Mouse (Mus musculus) CH12.LX (cell line): ENCODE results near the gene Cep112. TPM values are rescaled to one million over a fixed set of nuclear protein-coding genes. Genes with fewer than 3 reads are reported as not detected.

ENCODE experiments used
- DNase-seq: peaks from one replicate; pipeline ENCODE4 v3.0.0-alpha.2; 2013; ENCODE audit errors: extremely low read depth
- H3K27ac ChIP-seq: 2 replicates; pipeline ENCODE4 v1.5.1; 2012; ENCODE audit warnings: low read depth, mild to moderate bottlenecking, control low read depth, moderate library complexity; ENCODE audit not compliant: insufficient read depth
- H3K27me3 ChIP-seq: replicated peaks from 2 replicates; pipeline ENCODE3; 2012; ENCODE audit warnings: inconsistent platforms
- H3K36me3 ChIP-seq, 2 experiments: replicated peaks in 1 of 2; 2 replicates each; pipeline versions ENCODE3 to v1.6.1; 2012; ENCODE audit warnings: inconsistent platforms in 1 of 2, low read length in 1 of 2, mild to moderate bottlenecking in 1 of 2, mixed read lengths in 1 of 2, moderate library complexity in 1 of 2; ENCODE audit not compliant: control insufficient read depth in 1 of 2, insufficient read depth in 1 of 2
- H3K4me1 ChIP-seq, 2 experiments: 2 replicates each; pipeline ENCODE4 v1.6.1; 2012; ENCODE audit warnings: inconsistent platforms in 1 of 2, moderate library complexity in 1 of 2; ENCODE audit not compliant: insufficient read depth in 2 of 2, control insufficient read depth in 1 of 2
- H3K4me2 ChIP-seq: 2 replicates; pipeline ENCODE4 v1.6.1; 2012; ENCODE audit warnings: low read depth, mild to moderate bottlenecking, control low read depth; ENCODE audit not compliant: poor library complexity, insufficient read depth, severe bottlenecking
- H3K4me3 ChIP-seq, 3 experiments: fragments of 150-350 bp in 1 of 3; sonication (generic) in 1 of 3; replicated peaks in 1 of 3; 2 replicates each; pipeline versions ENCODE3 to v1.5.1; 2011 to 2012; ENCODE audit warnings: low read depth in 2 of 3, low read length in 2 of 3, mild to moderate bottlenecking in 2 of 3, moderate library complexity in 2 of 3, control low read depth in 1 of 3, improper control_type of control experiment in 1 of 3, inconsistent platforms in 1 of 3, mixed read lengths in 1 of 3; ENCODE audit not compliant: poor library complexity in 1 of 3
- H3K79me2 ChIP-seq: replicated peaks from 2 replicates; pipeline ENCODE4 v1.6.1; 2012; ENCODE audit warnings: mild to moderate bottlenecking, moderate library complexity; ENCODE audit not compliant: control insufficient read depth, poor library complexity, insufficient read depth, severe bottlenecking; ENCODE audit errors: extremely low read depth
- H3K9ac ChIP-seq: 2 replicates; pipeline ENCODE4 v1.6.1; 2012; ENCODE audit warnings: low read depth, mild to moderate bottlenecking, control low read depth, moderate library complexity; ENCODE audit not compliant: insufficient read depth
- H3K9me3 ChIP-seq: replicated peaks from 2 replicates; pipeline ENCODE3; 2012; ENCODE audit warnings: low read length, inconsistent platforms, mixed read lengths
- CHD1 ChIP-seq: IDR thresholded peaks from 2 replicates; pipeline ENCODE4 v1.6.1; 2012; ENCODE audit warnings: low read depth, low read length, improper control_type of control experiment, inconsistent platforms
- CHD2 ChIP-seq: IDR thresholded peaks from 2 replicates; pipeline ENCODE4 v1.6.1; 2011; ENCODE audit warnings: low read length, improper control_type of control experiment
- CTCF ChIP-seq, 2 experiments: IDR thresholded peaks in 1 of 2; conservative IDR thresholded peaks in 1 of 2; 2 replicates each; pipeline ENCODE4 v1.5.1; 2011 to 2012; ENCODE audit warnings: low read depth in 2 of 2, low read length in 2 of 2, improper control_type of control experiment in 1 of 2, inconsistent platforms in 1 of 2, mild to moderate bottlenecking in 1 of 2, moderate library complexity in 1 of 2
- E2F4 ChIP-seq: IDR thresholded peaks from 2 replicates; pipeline ENCODE4 v1.6.1; 2011; ENCODE audit warnings: low read depth, low read length, improper control_type of control experiment; ENCODE audit not compliant: insufficient replicate concordance
- ELF1 ChIP-seq: IDR thresholded peaks from 2 replicates; pipeline ENCODE4 v1.6.1; 2014; ENCODE audit warnings: low read depth, mild to moderate bottlenecking, inconsistent platforms, low read length, improper control_type of control experiment
- EP300 ChIP-seq: IDR thresholded peaks from 2 replicates; pipeline ENCODE4 v1.6.1; 2011; ENCODE audit warnings: low read length, improper control_type of control experiment
- GABPA ChIP-seq: IDR thresholded peaks from 2 replicates; pipeline ENCODE4 v1.6.1; 2012; ENCODE audit warnings: low read depth, low read length, improper control_type of control experiment, inconsistent platforms; ENCODE audit not compliant: insufficient replicate concordance
- IRF4 ChIP-seq: IDR thresholded peaks from 2 replicates; pipeline ENCODE4 v1.6.1; 2014; ENCODE audit warnings: low read depth, mild to moderate bottlenecking, inconsistent platforms, low read length, improper control_type of control experiment
- KAT2A ChIP-seq: IDR thresholded peaks from 2 replicates; pipeline ENCODE4 v1.6.1; 2012; ENCODE audit warnings: low read length, improper control_type of control experiment, inconsistent platforms; ENCODE audit not compliant: insufficient replicate concordance
- MAFK ChIP-seq: IDR thresholded peaks from 2 replicates; pipeline ENCODE4 v1.6.1; 2011; ENCODE audit warnings: low read length, improper control_type of control experiment; ENCODE audit not compliant: insufficient replicate concordance
- MAZ ChIP-seq: IDR thresholded peaks from 2 replicates; pipeline ENCODE4 v1.6.1; 2012; ENCODE audit warnings: low read depth, mild to moderate bottlenecking, inconsistent platforms, low read length, improper control_type of control experiment, moderate library complexity
- MYC ChIP-seq: IDR thresholded peaks from 2 replicates; pipeline ENCODE4 v1.6.1; 2011; ENCODE audit warnings: low read depth, mild to moderate bottlenecking, improper control_type of control experiment, low read length
- POLR2A ChIP-seq: IDR thresholded peaks from 2 replicates; pipeline ENCODE4 v1.6.1; 2011; ENCODE audit warnings: low read depth, mild to moderate bottlenecking, improper control_type of control experiment, low read length
- POLR2AphosphoS2 ChIP-seq: IDR thresholded peaks from 2 replicates; pipeline ENCODE4 v1.6.1; 2011; ENCODE audit warnings: low read depth, low read length, improper control_type of control experiment
- TBP ChIP-seq: conservative IDR thresholded peaks from 2 replicates; pipeline ENCODE4 v1.6.1; 2011; ENCODE audit warnings: low read depth, low read length, improper control_type of control experiment
- USF1 ChIP-seq: IDR thresholded peaks from 2 replicates; pipeline ENCODE4 v1.6.1; 2014; ENCODE audit warnings: low read depth, mild to moderate bottlenecking, inconsistent platforms, low read length, improper control_type of control experiment
- USF2 ChIP-seq: conservative IDR thresholded peaks from 2 replicates; pipeline ENCODE4 v1.6.1; 2011; ENCODE audit warnings: low read depth, low read length, improper control_type of control experiment
- ZKSCAN1 ChIP-seq: IDR thresholded peaks from 2 replicates; pipeline ENCODE4 v1.6.1; 2012; ENCODE audit warnings: low read depth, inconsistent platforms, low read length, improper control_type of control experiment, borderline replicate concordance
- ZNF384 ChIP-seq: IDR thresholded peaks from 2 replicates; pipeline ENCODE4 v1.6.1; 2012; ENCODE audit warnings: low read depth, low read length, improper control_type of control experiment, inconsistent platforms
- dilution Hi-C: fragments of 300-500 bp; cut with MboI; formaldehyde crosslinking; loops from 2 replicates; pipeline ENCODE4 v1.14.3; 2020; ENCODE audit warnings: low sequenced_read_pairs; ENCODE audit not compliant: extremely low pct_unique_long_range_greater_than_20kb, extremely low pct_ligation_motif_present
- in situ Hi-C: fragments of 300-500 bp; cut with MboI; formaldehyde crosslinking; loops from 3 replicates; pipeline ENCODE4 v1.14.3; 2019; ENCODE audit warnings: low sequenced_read_pairs, low pct_ligation_motif_present, low pct_unique_long_range_greater_than_20kb, mixed read lengths
- polyA plus RNA-seq: library from polyadenylated mRNA; unstranded; fragments of >175 nt; gene quantifications from 2 replicates; pipeline ENCODE4 v1.2.1, GENCODE M21; 2012; ENCODE audit warnings: low read depth; ENCODE audit not compliant: insufficient read length
- total RNA-seq, 2 experiments: library from RNA; depleted of rRNA; stranded (reverse); fragments of 300-350 nt in 1 of 2; fragments of >200 nt in 1 of 2; gene quantifications; 2 replicates each; pipeline ENCODE4 v1.2.3; 2012 to 2014

Gene Cep112
- total and polyA plus RNA-seq, 3 experiments, result 0.93 to 1.4 (median 1.3) TPM

DNA sequence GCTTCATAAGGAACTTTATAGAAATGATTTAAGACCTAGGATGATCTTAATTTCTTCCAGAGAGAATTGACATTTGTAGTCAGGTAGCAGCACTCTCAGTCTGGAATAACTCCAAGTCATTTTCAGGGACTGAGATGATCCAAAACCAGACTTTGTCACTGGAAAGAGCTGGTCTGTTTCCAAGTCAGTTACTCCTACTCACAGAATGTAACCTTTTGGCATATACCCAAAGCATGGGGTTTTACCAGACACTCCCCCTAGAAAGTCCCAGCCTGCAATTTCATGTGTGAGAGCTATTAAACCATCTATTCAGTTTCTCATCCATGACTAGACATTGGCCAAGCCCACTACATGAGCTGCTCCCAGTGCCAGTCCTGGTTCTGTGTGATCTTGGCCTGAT is 402.3 kb downstream of the Cep112 start:
- in situ Hi-C loops (no loop called here), dilution Hi-C loops (no loop called here)
- H3K27me3 ChIP-seq, result no peaks in the 10 kb centered on the region
- no peak overlapping the region for H3K4me3 ChIP-seq
- peaks cover 4 to 23% of the 10 kb centered on the region in 2 experiments; a peak in 2 of 4 replicates for H3K4me1 ChIP-seq
- no peak for TF ChIP-seq MYC
- no peak for TF ChIP-seq MAFK
- TF ChIP-seq MAZ, result no peak
- TF ChIP-seq GABPA, result no peak
- no peak for TF ChIP-seq E2F4
- H3K4me2 ChIP-seq, result no peak overlapping the region
- H3K79me2 ChIP-seq, result no peaks in the 10 kb centered on the region
- peaks cover 6% of the 10 kb centered on the region for H3K9me3 ChIP-seq
- H3K9ac ChIP-seq, result no peak overlapping the region
- H3K27ac ChIP-seq, result no peak overlapping the region
- H3K36me3 ChIP-seq, result no peaks in the 10 kb centered on the region
- no peak for DNase-seq

DNA sequence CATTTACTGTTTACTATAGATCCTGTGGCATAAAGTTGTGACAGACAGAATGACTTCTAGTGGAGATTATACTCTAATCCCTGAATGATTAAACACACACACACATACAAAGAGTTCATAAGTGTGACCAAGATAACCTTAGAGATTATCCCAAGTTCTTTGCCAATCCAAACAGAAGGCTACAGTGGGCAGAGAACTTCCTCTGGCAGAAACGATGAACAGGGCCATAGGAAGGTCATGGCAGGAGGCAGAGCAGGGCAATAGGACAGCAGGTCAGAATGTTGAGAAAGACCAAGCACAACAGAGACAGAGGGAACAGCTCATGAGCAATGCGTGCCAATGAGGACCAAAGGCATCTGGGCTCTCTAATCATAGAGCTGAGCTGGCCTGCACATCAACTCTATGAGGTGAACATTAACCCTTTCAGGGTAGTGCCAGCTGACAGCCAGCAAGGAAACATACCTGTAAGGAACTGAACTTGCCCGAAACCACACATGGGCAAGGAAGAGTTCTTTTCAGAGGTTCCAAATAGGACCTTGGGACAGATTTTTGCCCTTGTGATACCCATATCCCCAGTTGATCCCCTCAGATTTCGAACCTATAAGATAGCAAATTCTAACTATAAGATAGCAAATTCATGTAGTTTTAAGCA is 403.5 kb downstream of the Cep112 start:
- in situ Hi-C loops (no loop called here), dilution Hi-C loops (no loop called here)
- no peak overlapping the region for H3K27ac ChIP-seq
- TF ChIP-seq MYC (no peak), USF1 (no peak), USF2 (no peak), KAT2A (no peak), E2F4 (no peak), POLR2AphosphoS2 (no peak), ZKSCAN1 (no peak), CHD1 (no peak), CTCF (conservative IDR thresholded peaks at IDR 0.05 in 1 of 2, IDR thresholded peaks at IDR 0.05 in 1 of 2; ENCODE audit: low read depth in 2 of 2, low read length in 2 of 2) (no peak), TBP (no peak), ELF1 (no peak), POLR2A (no peak), CHD2 (no peak), IRF4 (no peak), ZNF384 (no peak), EP300 (no peak)
- no peak overlapping the region for H3K9ac ChIP-seq
- no peak overlapping the region for H3K4me2 ChIP-seq
- DNase-seq, result no peak
- no peaks in the 10 kb centered on the region for H3K36me3 ChIP-seq
- H3K9me3 ChIP-seq, result peaks cover 6% of the 10 kb centered on the region
- no peak overlapping the region for H3K4me3 ChIP-seq
- H3K79me2 ChIP-seq, result no peaks in the 10 kb centered on the region
- peaks cover 0 to 11% of the 10 kb centered on the region in 2 experiments; a peak in 2 of 4 replicates for H3K4me1 ChIP-seq
- H3K27me3 ChIP-seq, result no peaks in the 10 kb centered on the region
